Mouse (Mus musculus): ENCODE measurements around the gene Tbc1d30.

GRCm38 (mm10) chr10:121280943-121281342 lies 70.1 kb downstream of the Tbc1d30 start:
- TF ChIP-seq CTCF (IDR thresholded peaks at IDR 0.05; ENCODE audit: extremely low read depth, insufficient read depth, insufficient read length, insufficient replicate concordance): no peak
- TF ChIP-seq POLR2A (IDR thresholded peaks at IDR 0.05; ENCODE audit: low read depth, low read length): no peak
